Mouse (Mus musculus): Measurements from ENCODE around the gene Tex19.1. TPM values are rescaled to one million over a fixed set of nuclear protein-coding genes. Genes with fewer than 3 reads are reported as not detected.

Tex19.1 gene
- polyA plus RNA-seq, 1 experiment from 2014 or later: not detected

Other genes starting within 250 kb of the Tex19.1 start
- gene Ccdc57, start 213.3 kb upstream of the Tex19.1 start, polyA plus RNA-seq (2015; fragmentation: Nextera tagmentation; extraction: Ambion mirVana): 4.2 and 5.1 TPM in 2 replicates
- 84.8 and 96.2 TPM in 2 replicates for gene Slc16a3, start 197.7 kb upstream of the Tex19.1 start, polyA plus RNA-seq (2015; fragmentation: Nextera tagmentation; extraction: Ambion mirVana)
- 106 TPM in 2 replicates for gene Csnk1d, start 154.8 kb upstream of the Tex19.1 start, polyA plus RNA-seq (2015; fragmentation: Nextera tagmentation; extraction: Ambion mirVana)
- 5.6 and 6.1 TPM in 2 replicates for gene Cd7, start 106.7 kb upstream of the Tex19.1 start, polyA plus RNA-seq (2015; fragmentation: Nextera tagmentation; extraction: Ambion mirVana)
- gene Sectm1b, start 82.6 kb upstream of the Tex19.1 start, polyA plus RNA-seq (2015; fragmentation: Nextera tagmentation; extraction: Ambion mirVana): 0.73 and 0.93 TPM in 2 replicates
- gene Sectm1a, start 64.9 kb upstream of the Tex19.1 start, polyA plus RNA-seq (2015; fragmentation: Nextera tagmentation; extraction: Ambion mirVana): 3.0 and 5.1 TPM in 2 replicates
- gene Tex19.2, start 27.5 kb upstream of the Tex19.1 start, polyA plus RNA-seq (2015; fragmentation: Nextera tagmentation; extraction: Ambion mirVana): not detected in 2 replicates
- not detected in 2 replicates for gene Uts2r, start 14.1 kb downstream of the Tex19.1 start, polyA plus RNA-seq (2015; fragmentation: Nextera tagmentation; extraction: Ambion mirVana)
- gene Hexdc, start 58.3 kb downstream of the Tex19.1 start, polyA plus RNA-seq (2015; fragmentation: Nextera tagmentation; extraction: Ambion mirVana): 9.0 and 9.3 TPM in 2 replicates
- 29.5 and 32.0 TPM in 2 replicates for gene Ogfod3, start 58.6 kb downstream of the Tex19.1 start, polyA plus RNA-seq (2015; fragmentation: Nextera tagmentation; extraction: Ambion mirVana)
- 31.2 and 33.2 TPM in 2 replicates for gene Cybc1, start 83.2 kb downstream of the Tex19.1 start, polyA plus RNA-seq (2015; fragmentation: Nextera tagmentation; extraction: Ambion mirVana)
- 42.2 TPM in 2 replicates for gene Narf, start 91.1 kb downstream of the Tex19.1 start, polyA plus RNA-seq (2015; fragmentation: Nextera tagmentation; extraction: Ambion mirVana)
- 6.3 and 6.6 TPM in 2 replicates for gene Foxk2, start 113.8 kb downstream of the Tex19.1 start, polyA plus RNA-seq (2015; fragmentation: Nextera tagmentation; extraction: Ambion mirVana)
- 76.7 and 79.5 TPM in 2 replicates for gene Wdr45b, start 208.3 kb downstream of the Tex19.1 start, polyA plus RNA-seq (2015; fragmentation: Nextera tagmentation; extraction: Ambion mirVana)
- 5.4 TPM in 2 replicates for gene Rab40b, start 242.1 kb downstream of the Tex19.1 start, polyA plus RNA-seq (2015; fragmentation: Nextera tagmentation; extraction: Ambion mirVana)

Measured in intestine, embryonic 15.5 days (tissue).